Mouse (Mus musculus) left cerebral cortex, postnatal 10 days (tissue): ENCODE data around the gene Ftcd. TPM values are rescaled to one million over a fixed set of nuclear protein-coding genes. Genes with fewer than 3 reads are reported as not detected.

ENCODE experiments used
- DNase-seq, 2 experiments: peaks; one replicate each; pipeline ENCODE4 v3.0.0; 2021 to 2022; ENCODE audit warnings: low spot score in 2 of 2, mixed read lengths in 1 of 2; ENCODE audit errors: extremely low spot score in 1 of 2
- intact Hi-C: fragments of 180-260 bp; cut with DNase I; formaldehyde crosslinking; loops from one replicate; pipeline ENCODE4 v1.15.1; 2025
- total RNA-seq, 2 experiments: library from RNA; stranded (reverse); gene quantifications; 2 replicates each; pipeline ENCODE4 v1.2.3; 2021

Ftcd gene
- total RNA-seq, result not detected

GRCm38 (mm10) chr10:76575374-76575773, at the start of gene Ftcd:
TSS of gene Ftcd (plus strand) at chr10:76575648.
- DNase-seq, result no peak
- intact Hi-C loops, result no loop called here

- DNase-seq, result peak in 1 of 2 experiments; percentile 20
- intact Hi-C loops, result no loop called here
Observed at GRCm38 (mm10) chr10:76530922-76531321, 44.5 kb upstream of the Ftcd start.

GRCm38 (mm10) chr10:76531375-76531774, 44.1 kb upstream of the Ftcd start, which contains the start of gene Lss:
TSS of gene Lss (plus strand) at chr10:76531588.
- intact Hi-C loops, result no loop called here

GRCm38 (mm10) chr10:76531828-76532227, 43.6 kb upstream of the Ftcd start:
- intact Hi-C loops, result no loop called here
- DNase-seq, result no peak

More at GRCm38 (mm10) chr10:76531375-76531774, 44.1 kb upstream of the Ftcd start, which contains the start of gene Lss:
- peak; percentile 95 to 97 for DNase-seq

- intact Hi-C loops, result no loop called here
- peak in 1 of 2 experiments; percentile 10 for DNase-seq
Observed at GRCm38 (mm10) chr10:76535526-76535925, 39.9 kb upstream of the Ftcd start.

GRCm38 (mm10) chr10:76537619-76538018, 37.8 kb upstream of the Ftcd start:
- DNase-seq, result no peak
- intact Hi-C loops, result no loop called here

GRCm38 (mm10) chr10:76541336-76542085, 33.9 kb upstream of the Ftcd start:
- DNase-seq, result no peak
- intact Hi-C loops, result no loop called here

- no peak for DNase-seq
- intact Hi-C loops, result no loop called here
Observed at GRCm38 (mm10) chr10:76542636-76543375, 32.6 kb upstream of the Ftcd start.

GRCm38 (mm10) chr10:76546566-76546965, 28.9 kb upstream of the Ftcd start:
- intact Hi-C loops, result no loop called here
- DNase-seq, result no peak

GRCm38 (mm10) chr10:76548218-76548617, 27.2 kb upstream of the Ftcd start:
- intact Hi-C loops, result no loop called here
- peak in 1 of 2 experiments; percentile 2 for DNase-seq

GRCm38 (mm10) chr10:76550458-76550857, 25.0 kb upstream of the Ftcd start:
- intact Hi-C loops, result loop anchor here (10.0 kb wide), 1 partner anchor 184 kb away; no protein-coding TSS in a partner anchor
- DNase-seq, result no peak

- no peak for DNase-seq
- intact Hi-C loops, result loop anchor here (10.0 kb wide), 1 partner anchor 183 kb away; no protein-coding TSS in a partner anchor
Observed at GRCm38 (mm10) chr10:76551556-76551955, 23.9 kb upstream of the Ftcd start.

- DNase-seq, result no peak
- intact Hi-C loops, result loop anchor here (10.0 kb wide), 1 partner anchor 181 kb away; no protein-coding TSS in a partner anchor
Observed at GRCm38 (mm10) chr10:76554061-76554460, 21.4 kb upstream of the Ftcd start.

- intact Hi-C loops, result no loop called here
- no peak for DNase-seq
Observed at GRCm38 (mm10) chr10:76561972-76562371, 13.5 kb upstream of the Ftcd start, which contains the start of gene Spatc1l. TSS of gene Spatc1l (plus strand) at chr10:76562272.

GRCm38 (mm10) chr10:76569996-76570685, 5.3 kb upstream of the Ftcd start:
- intact Hi-C loops, result no loop called here
- no peak for DNase-seq

- DNase-seq, result no peak
- intact Hi-C loops, result no loop called here
Observed at GRCm38 (mm10) chr10:76571070-76571469, 4.4 kb upstream of the Ftcd start.

- intact Hi-C loops, result no loop called here
- no peak for DNase-seq
Observed at GRCm38 (mm10) chr10:76572151-76572550, 3.3 kb upstream of the Ftcd start.

GRCm38 (mm10) chr10:76576920-76577319, 1.5 kb downstream of the Ftcd start:
- intact Hi-C loops, result no loop called here
- DNase-seq, result no peak

- DNase-seq, result no peak
- intact Hi-C loops, result no loop called here
Observed at GRCm38 (mm10) chr10:76584138-76584537, 8.7 kb downstream of the Ftcd start.
